ENCODE assay signal across 8 mouse cellular contexts in the genomic region with DNA sequence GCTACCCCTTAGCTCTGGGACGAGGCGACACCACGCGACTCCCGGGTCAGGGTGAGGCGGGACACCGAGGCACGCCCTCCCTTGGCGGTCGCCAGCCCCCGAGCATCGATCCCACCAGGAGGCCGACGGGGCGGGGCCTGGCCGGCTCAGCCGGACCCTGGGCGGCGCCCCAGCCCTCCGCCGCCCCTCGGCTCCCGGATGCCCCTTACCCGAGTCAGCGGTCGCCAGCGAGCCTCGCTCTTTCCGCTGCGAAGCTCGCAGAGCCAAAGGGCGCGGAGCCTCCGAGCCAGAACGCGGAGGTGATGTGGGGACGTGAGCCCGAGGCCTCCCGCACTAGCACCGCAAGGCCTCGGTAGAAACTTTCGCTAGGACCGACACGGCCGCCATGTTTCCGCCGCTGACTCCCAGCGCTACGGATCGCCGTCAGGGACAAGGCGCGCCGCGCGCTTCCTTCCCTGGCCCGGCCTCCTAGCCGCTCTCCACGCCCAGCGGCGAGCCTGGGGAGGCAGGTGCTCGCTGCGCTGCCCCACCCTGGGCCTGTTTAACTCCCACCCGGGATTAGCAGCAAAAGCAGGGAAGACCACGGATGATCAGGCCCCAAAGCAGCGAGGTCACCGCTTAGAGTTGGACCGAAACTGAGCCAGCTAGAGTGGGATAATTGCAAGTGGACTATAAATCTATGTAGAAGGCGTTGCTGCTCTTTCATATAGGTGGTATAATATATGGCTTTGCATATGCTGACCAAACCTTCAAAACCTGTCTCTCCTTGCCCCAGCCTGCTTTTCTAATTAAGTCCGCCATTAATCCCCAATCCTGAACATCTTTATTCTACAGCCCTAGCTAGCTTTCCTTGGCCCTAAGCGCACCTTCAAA. TPM values are rescaled to one million over a fixed set of nuclear protein-coding genes. Genes with fewer than 3 reads are reported as not detected.
DNase-seq lines count a peak whose midpoint lies in the region; ATAC-seq and TF ChIP-seq lines count a peak whose summit lies in the region.

Gene Tmem168, minus strand, starts transcription at position 480 of the 873 bp plus-strand sequence.

- H3K27me3 ChIP-seq in embryonic facial prominence, embryonic 10.5 days (replicated peaks; ENCODE audit: low read depth, poor library complexity, severe bottlenecking) = no peaks in the 10 kb centered on the region
- no peaks in the 10 kb centered on the region for H3K27me3 ChIP-seq in intestine, postnatal 0 days (replicated peaks; ENCODE audit: control insufficient read depth, insufficient read depth, low read length)
- no peaks in the 10 kb centered on the region for H3K27me3 ChIP-seq in midbrain, embryonic 11.5 days (ENCODE audit: control insufficient read depth, insufficient read depth, low read length)

- H3K4me2 ChIP-seq in intestine, postnatal 0 days (replicated peaks; ENCODE audit: low read depth) = peak within 1 kb of the TSS; percentile 75
- H3K4me2 ChIP-seq in midbrain, embryonic 11.5 days = peak within 1 kb of the TSS; percentile 65

- intact Hi-C loops in left cerebral cortex, postnatal 4 days (cut with DNase I) = loop anchor here (10.0 kb wide), 1 partner anchor 227 kb away; the partner anchor contains the start of gene Gpr85

- H3K9ac ChIP-seq in intestine, postnatal 0 days (ENCODE audit: low read depth, low read length) = peak within 1 kb of the TSS; percentile 98
- H3K9ac ChIP-seq in midbrain, embryonic 11.5 days (ENCODE audit: low read length) = peak within 1 kb of the TSS; percentile 85

- peak within 1 kb of the TSS; percentile 93 for H3K27ac ChIP-seq in embryonic facial prominence, embryonic 10.5 days (replicated peaks)
- H3K27ac ChIP-seq in intestine, postnatal 0 days (ENCODE audit: low read depth, low read length) = peak within 1 kb of the TSS; percentile 92
- H3K27ac ChIP-seq in midbrain, embryonic 11.5 days (ENCODE audit: low read depth, low read length) = peak within 1 kb of the TSS; percentile 79

- no peaks in the 10 kb centered on the region for H3K9me3 ChIP-seq in embryonic facial prominence, embryonic 10.5 days
- no peaks in the 10 kb centered on the region for H3K9me3 ChIP-seq in intestine, postnatal 0 days (ENCODE audit: control insufficient read depth)
- no peaks in the 10 kb centered on the region for H3K9me3 ChIP-seq in midbrain, embryonic 11.5 days (ENCODE audit: control insufficient read depth, low read length)

- TF ChIP-seq CTCF in intestine, postnatal 0 days (IDR thresholded peaks at IDR 0.05; ENCODE audit: low read depth) = peak; percentile 27

- peak; percentile 96 for DNase-seq in adrenal gland, postnatal 14 days
- peak; percentile 93 for DNase-seq in embryonic facial prominence, embryonic 10.5 days (ENCODE audit: low spot score)
- peak; percentile 30 for DNase-seq in gonadal fat pad, adult 2 months (ENCODE audit: low read depth)
- peak; percentile 92 for DNase-seq in left cerebral cortex, postnatal 4 days
- peak; percentile 99 for DNase-seq in midbrain, embryonic 11.5 days (ENCODE audit: low spot score, missing footprints)
- peak; percentile 92 for DNase-seq in right cerebral cortex, postnatal 4 days
- DNase-seq in yolk sac, embryonic 10.5 days (ENCODE audit: low spot score) = peak; percentile 93

- ATAC-seq in intestine, postnatal 0 days = peak; percentile 98
- peak; percentile 99 for ATAC-seq in midbrain, embryonic 11.5 days (ENCODE audit: low FRiP score)

- peak within 1 kb of the TSS; percentile 67 for H3K4me3 ChIP-seq in embryonic facial prominence, embryonic 10.5 days
- H3K4me3 ChIP-seq in intestine, postnatal 0 days (ENCODE audit: low read depth, low read length) = peak within 1 kb of the TSS; percentile 93
- H3K4me3 ChIP-seq in midbrain, embryonic 11.5 days (ENCODE audit: low read depth, low read length) = peak within 1 kb of the TSS; percentile 66

- peaks cover 21% of the 10 kb centered on the region for H3K4me1 ChIP-seq in embryonic facial prominence, embryonic 10.5 days
- peaks cover 5% of the 10 kb centered on the region; the same call in 1 of the 2 replicates for H3K4me1 ChIP-seq in intestine, postnatal 0 days (replicated peaks; ENCODE audit: control insufficient read depth, insufficient read depth, low read length)
- peaks cover 14% of the 10 kb centered on the region for H3K4me1 ChIP-seq in midbrain, embryonic 11.5 days (ENCODE audit: control insufficient read depth, insufficient read depth, low read length)

- WGBS in embryonic facial prominence, embryonic 10.5 days = 2% methylated on average over 71 of the region's 71 CpGs
- WGBS in intestine, postnatal 0 days = 2% methylated on average over 71 of the region's 71 CpGs
- WGBS in midbrain, embryonic 11.5 days = 3% methylated on average over 68 of the region's 71 CpGs

- peaks cover 4% of the 10 kb centered on the region for H3K36me3 ChIP-seq in embryonic facial prominence, embryonic 10.5 days (replicated peaks)
- 0 out of 2 replicates have a peak, but pooled peaks cover 4% of the 10 kb centered on the region for H3K36me3 ChIP-seq in intestine, postnatal 0 days (ENCODE audit: control insufficient read depth, insufficient read depth)
- no peaks in the 10 kb centered on the region; the same call in 1 of the 2 replicates for H3K36me3 ChIP-seq in midbrain, embryonic 11.5 days (ENCODE audit: control insufficient read depth, insufficient read depth, low read length)

RNA-seq across cellular contexts. Expression of gene Tmem168, which starts in this region (rescaled TPM):
- 24.9 and 27.4 TPM in 2 replicates for total RNA-seq in adrenal gland, postnatal 14 days (2021)
- 28.6 and 31.5 TPM in 2 replicates for polyA plus RNA-seq in embryonic facial prominence, embryonic 10.5 days (2016; fragmentation: Nextera tagmentation; extraction: Ambion mirVana)
- polyA plus RNA-seq in gonadal fat pad, adult 2 months (2012; rRNA removed) = 9.1 and 9.7 TPM in 2 replicates
- 13.0 and 13.7 TPM in 2 replicates for polyA plus RNA-seq in intestine, postnatal 0 days (2015; fragmentation: Nextera tagmentation; extraction: Ambion mirVana)
- total RNA-seq in left cerebral cortex, postnatal 4 days (2021) = 10 to 100 TPM; 20.4 to 25.3 TPM
- polyA plus RNA-seq in midbrain, embryonic 11.5 days (2014; fragmentation: Nextera tagmentation; extraction: Ambion mirVana) = 37.2 and 40.4 TPM in 2 replicates

Comparison
In these comparisons a context has a peak if more than half of its experiments do, and no peak if none do; other contexts are left out.
1. Peak in every context shown above with its lines: DNase-seq, ATAC-seq, H3K4me3 ChIP-seq and H3K27ac ChIP-seq.
2. DNase-seq: peak in every context shown above with its lines; median percentile 99 in midbrain, embryonic 11.5 days; 96 in adrenal gland, postnatal 14 days; 93 in embryonic facial prominence, embryonic 10.5 days; 93 in yolk sac, embryonic 10.5 days; 92 in left cerebral cortex, postnatal 4 days; 92 in right cerebral cortex, postnatal 4 days; 30 in gonadal fat pad, adult 2 months.